Mouse (Mus musculus): ENCODE results near the gene Gpr83. TPM values are rescaled to one million over a fixed set of nuclear protein-coding genes. Genes with fewer than 3 reads are reported as not detected.

Gene Gpr83
- polyA plus RNA-seq, 1 experiment from 2014 or later = 0.65 TPM

DNA sequence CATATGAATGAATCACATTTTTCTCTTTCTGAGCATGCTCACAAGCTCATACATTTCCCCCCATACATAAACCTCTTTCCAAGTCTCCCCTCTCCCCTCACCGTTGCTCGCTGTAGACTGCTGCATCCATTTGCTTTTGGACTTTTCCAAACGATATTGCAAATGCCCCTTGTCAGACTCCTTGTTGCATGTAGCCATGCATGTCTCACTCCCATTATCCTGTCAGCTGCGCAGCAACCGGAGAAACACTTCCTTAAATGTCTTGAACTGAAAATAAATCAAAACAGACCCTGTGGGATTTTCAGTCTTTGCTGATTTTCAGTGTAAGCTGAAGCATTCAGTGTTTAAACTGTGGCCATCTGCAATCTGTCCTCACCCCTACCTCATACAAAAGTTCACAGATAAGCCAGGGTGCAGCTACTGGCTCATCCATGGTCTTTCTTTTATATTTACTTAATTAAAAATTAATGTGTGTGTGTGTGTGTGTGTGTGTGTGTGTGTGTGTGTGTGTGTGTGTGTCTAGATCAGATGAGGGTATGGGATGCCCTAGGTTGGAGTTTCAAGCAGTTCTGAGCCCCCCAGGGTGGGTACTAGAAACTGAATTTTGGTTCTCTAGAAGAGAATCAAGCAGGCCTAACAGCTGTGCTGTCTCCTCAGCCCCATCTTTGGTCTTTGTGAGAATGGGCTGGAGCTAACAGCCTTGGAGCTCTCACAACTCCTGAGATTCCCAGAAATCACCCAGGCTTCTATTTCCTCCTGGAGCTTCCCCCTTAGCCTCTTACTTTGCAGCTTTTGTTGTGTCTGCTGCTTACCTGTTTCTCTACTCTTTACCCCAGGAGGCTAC, 59.0 kb downstream of the Gpr83 start:
- Histone ChIP-seq H3K27ac (no peak overlapping the region), H3K36me3 (no peaks in the 10 kb centered on the region), H3K4me3 (no peak overlapping the region), H3K4me1 (replicated peaks) (peaks cover 9% of the 10 kb centered on the region; the same call in 1 of the 2 replicates), H3K27me3 (ENCODE audit: insufficient read depth, poor library complexity, severe bottlenecking) (no peaks in the 10 kb centered on the region), H3K9me3 (0 out of 2 replicates have a peak, but pooled peaks cover 3% of the 10 kb centered on the region)
- 84% methylated on average over 5 of the region's 5 CpGs for WGBS
- no peak for DNase-seq (ENCODE audit: low spot score)

Other genes with a start within 250 kb of the Gpr83 start
- 12.8 and 16.3 TPM in 2 replicates for gene Amotl1, start 215.2 kb upstream of the Gpr83 start, polyA plus RNA-seq (2016; fragmentation: Nextera tagmentation; extraction: Ambion mirVana)
- 0.27 and 0.32 TPM in 2 replicates for gene Piwil4, start 119.5 kb upstream of the Gpr83 start, polyA plus RNA-seq (2016; fragmentation: Nextera tagmentation; extraction: Ambion mirVana)
- gene Fut4, start 107.8 kb upstream of the Gpr83 start, polyA plus RNA-seq (2016; fragmentation: Nextera tagmentation; extraction: Ambion mirVana) = 2.7 and 2.8 TPM in 2 replicates
- 1.2 and 6.1 TPM in 2 replicates for gene 1700012B09Rik, start 89.2 kb upstream of the Gpr83 start, polyA plus RNA-seq (2016; fragmentation: Nextera tagmentation; extraction: Ambion mirVana)
- gene Mre11a, start 75.6 kb upstream of the Gpr83 start, polyA plus RNA-seq (2016; fragmentation: Nextera tagmentation; extraction: Ambion mirVana) = 25.9 and 43.8 TPM in 2 replicates
- 38.6 and 51.8 TPM in 2 replicates for gene Ankrd49, start 75.4 kb upstream of the Gpr83 start, polyA plus RNA-seq (2016; fragmentation: Nextera tagmentation; extraction: Ambion mirVana)
- 0.24 TPM in 1 of 2 replicates, not detected in the other for gene Izumo1r, start 43.7 kb downstream of the Gpr83 start, polyA plus RNA-seq (2016; fragmentation: Nextera tagmentation; extraction: Ambion mirVana)
- gene Panx1, start 185.3 kb downstream of the Gpr83 start, polyA plus RNA-seq (2016; fragmentation: Nextera tagmentation; extraction: Ambion mirVana) = 81.5 and 99.5 TPM in 2 replicates